Mouse (Mus musculus): ENCODE data around the gene Dnah8.
"Not testable (repeated sequence)": the region's sequence is repeated elsewhere in the genome, so short reads cannot be mapped to it uniquely, and the experiment has no call there.

Gene Dnah8

DNA sequence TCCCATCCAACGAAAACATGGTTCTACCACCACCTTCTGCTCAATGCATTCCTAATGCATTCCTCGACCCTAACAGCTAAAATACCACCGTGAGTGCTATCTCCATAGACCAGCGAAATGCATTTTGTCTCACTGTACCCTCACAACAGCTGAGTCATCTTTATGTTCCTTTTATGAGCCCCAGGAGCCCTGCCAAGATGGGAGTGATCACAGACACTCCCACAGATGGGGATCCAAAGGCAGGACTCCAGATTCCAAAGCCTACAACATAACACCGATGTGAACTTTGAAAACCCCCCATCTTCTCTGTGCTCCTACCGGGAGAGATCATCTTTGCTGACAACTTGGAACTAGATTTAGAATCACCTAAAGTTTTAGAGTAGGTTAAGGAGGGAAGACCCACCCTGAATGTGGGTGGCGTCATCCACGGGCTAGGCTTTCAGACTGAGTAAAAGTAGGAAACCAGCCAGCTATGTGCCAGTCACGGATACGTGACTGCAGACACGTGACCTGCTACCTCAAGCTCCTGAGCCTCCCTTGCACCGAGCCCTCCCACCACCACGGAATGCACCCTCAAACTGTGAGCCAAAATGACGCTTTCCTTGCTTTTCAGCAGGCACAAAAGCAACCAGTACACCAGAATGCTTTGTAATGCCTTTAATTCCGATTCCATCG, 14.7 kb upstream of the Dnah8 start:
- DNase-seq (ENCODE audit: low spot score in 2 of 2), result no peak

- DNase-seq (ENCODE audit: low spot score in 2 of 2), result no peak
Observed at GRCm38 (mm10) chr17:30609980-30610307, 14.2 kb upstream of the Dnah8 start.

DNA sequence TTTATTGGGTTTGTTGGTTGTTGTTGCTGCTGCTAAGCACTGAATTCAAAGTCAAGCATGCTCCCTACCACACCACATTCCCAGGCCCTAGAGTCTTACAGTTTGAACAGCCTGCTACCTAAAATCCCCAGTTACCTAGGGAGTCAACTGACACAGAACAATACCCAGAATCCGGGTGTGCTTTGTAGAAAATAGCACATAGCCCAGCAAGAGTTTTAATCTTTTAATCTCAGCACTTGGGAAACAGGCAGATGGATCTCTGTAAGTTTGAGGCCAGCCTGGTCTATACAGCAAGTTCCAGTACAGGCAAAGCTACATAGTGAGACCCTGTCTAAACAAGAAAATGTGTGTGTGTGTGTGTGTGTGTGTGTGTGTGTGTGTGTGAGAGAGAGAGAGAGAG, 13.4 kb upstream of the Dnah8 start:
- no peak for DNase-seq (ENCODE audit: low spot score in 2 of 2)

DNA sequence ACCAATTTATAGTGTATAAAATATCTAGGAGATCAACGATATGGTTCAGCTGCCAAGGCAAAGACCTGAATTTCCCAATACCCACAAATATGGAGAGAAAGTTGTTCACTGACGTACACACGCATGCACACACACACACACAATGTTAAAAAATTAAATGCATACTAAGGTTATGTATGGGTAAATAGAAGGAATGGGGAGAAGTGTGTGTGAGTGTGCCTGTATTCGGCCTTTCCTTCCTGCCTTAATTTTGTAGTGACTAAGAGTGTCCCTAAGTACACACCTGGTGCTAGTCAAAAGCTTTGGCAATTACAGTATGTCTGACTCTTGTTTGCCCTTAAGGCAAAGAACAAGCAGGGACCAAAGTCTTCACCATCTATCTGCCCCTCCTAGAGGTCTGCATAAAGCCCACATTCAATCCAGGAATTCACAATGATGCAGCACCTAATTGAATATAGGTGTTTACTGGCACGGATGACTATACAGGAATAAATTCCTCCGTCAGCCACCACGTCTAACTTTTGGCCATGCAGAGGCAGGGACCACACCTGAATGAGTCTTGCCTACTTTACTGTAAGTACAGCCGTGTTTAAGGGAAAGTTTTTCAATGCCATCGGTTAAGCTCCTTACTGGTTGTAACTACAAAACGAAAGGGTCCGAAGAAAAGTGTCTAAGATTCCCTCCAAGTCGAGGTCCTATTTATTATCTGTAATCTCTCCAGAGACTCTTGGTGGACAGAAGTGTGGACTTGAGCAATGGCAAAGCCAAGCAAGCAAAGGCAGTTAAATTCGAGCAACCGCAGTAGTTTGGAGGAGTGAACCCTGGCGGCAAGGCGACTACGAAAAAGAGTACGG, 12.7 kb upstream of the Dnah8 start:
- no peak for DNase-seq (ENCODE audit: low spot score in 2 of 2)

DNA sequence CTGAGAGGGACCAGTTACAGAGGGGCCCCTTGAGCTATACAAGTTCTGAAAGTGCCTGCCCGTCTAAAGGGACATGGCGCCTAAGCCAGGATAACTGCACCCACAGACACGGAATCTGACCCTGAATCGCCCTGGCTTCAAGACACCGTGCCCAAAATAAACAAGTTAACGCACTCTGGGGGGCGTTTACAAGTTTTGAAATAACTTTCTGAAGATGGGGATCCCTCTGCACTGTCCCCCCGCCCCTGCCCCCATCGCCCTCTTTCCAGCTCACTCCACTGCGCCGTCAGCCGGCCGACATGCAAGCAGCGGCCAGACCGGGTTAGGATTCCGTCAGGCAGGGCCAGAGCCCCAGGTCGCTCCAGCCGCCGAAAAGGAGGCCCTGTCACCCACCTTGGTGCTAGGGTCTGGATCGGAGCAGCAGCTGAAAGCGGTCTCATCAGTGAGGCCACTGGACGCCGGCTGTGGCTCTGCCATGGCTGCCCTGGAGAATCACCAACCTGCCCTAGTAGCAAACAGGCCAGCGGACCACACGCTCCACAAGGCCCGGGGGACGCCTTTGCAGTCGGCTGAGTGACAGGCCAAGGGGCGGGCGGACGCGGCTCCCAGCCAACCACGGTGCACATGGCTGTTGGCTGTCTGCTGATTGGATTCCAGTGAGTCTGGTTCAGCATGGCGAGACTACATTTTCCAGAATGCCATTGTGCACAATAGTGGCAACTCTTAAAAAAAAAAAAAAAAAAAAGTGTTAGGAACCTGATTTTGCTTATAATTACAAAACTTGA, 11.9 kb upstream of the Dnah8 start:
- peak; percentile 98 for DNase-seq (ENCODE audit: low spot score in 2 of 2)

DNA sequence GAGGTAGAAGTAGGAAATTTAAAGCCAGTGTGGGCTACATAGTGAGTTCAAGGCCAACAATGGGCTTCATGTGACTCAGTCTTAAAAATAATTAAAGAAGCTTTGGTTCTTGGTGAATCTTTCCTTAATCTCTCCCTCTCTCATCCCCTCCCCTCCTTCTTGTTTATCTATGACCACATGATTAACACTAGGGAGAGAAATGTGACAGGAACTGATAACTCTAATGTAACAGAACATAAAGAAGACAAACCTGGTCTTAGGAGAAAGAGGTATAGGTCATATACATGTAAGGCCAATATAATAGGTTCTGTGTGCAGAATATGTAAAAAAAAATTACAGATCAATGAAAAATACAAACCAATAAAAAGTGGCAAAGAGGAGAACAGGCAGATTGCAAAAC, 10.8 kb upstream of the Dnah8 start:
- DNase-seq (ENCODE audit: low spot score in 2 of 2), result no peak

DNA sequence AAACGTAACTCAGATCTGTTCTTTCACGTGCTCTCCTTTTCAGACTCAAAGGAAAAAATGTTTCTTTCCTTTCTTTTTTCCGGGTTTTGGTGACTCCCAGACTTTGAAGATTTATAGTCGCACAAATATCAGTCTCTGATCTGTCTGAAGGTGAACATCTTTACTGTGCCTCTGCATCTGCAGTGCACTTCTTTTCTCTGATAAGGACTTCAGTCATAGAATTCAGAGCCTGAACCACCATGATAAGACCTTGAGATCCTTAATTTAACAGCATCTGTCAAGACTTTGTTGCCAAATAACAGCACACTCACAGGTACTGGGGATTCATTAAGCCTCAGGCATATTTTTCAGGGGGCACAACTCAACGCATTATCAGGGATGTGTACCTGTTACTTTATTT, 8.0 kb upstream of the Dnah8 start:
- DNase-seq (ENCODE audit: low spot score in 2 of 2), result no peak

DNA sequence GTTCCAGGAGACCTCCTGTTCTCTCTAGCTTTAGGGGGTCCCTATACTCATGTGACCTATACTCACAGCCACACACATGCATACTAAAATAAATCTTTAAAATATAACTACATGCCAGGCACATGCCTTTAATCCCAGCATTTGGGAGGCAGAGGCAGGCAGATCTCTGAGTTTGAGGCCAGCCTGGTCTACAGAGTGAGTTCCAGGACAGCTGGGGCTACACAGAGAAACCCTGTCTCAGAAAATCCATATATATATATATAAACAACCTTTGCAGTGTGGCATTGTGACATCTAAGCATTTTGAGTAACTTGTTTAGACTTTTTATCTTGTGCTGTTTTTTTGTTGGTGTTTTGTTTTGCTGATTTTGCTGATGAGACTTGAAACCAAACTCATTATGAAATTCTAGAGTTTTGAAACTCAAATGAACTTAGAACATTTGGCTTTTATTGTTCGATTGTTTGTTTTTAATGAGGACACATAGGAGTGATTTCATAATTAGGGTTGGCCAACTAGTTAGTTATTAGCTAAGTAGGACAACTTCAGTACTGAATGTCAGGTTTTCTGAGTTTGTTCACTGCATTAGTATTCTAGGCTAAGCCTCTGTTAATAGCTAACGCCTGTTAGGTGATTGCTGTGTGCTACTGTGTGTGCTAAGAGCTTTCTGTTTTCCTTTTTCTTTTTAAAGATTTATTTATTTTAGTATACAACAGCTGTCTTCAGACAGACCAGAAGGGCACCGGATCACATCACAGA, 5.8 kb upstream of the Dnah8 start:
- no peak for DNase-seq (ENCODE audit: low spot score in 2 of 2)

GRCm38 (mm10) chr17:30619153-30619552, 5.0 kb upstream of the Dnah8 start:
- DNase-seq (ENCODE audit: low spot score in 2 of 2), result no peak

DNA sequence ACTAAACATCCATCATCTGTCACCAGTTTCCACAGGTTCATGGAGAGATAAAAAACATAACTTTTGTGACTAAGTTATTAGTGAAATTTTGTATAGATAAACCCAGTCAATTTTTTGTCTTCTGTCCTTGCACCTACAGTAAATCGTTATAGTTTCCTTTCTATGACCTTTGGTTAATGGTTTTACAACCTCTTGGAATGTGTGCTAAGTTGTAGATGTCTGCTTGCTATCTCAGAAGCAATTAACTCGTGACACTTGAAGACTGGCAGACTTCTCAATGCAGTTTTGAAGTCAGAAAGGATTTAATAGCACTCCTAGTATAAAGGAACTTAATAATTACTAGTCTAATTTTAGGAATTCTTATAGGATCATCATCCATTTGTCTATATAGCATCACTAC, 3.6 kb upstream of the Dnah8 start:
- no peak for DNase-seq (ENCODE audit: low spot score in 2 of 2)

- DNase-seq (ENCODE audit: low spot score in 2 of 2), result no peak
Observed at GRCm38 (mm10) chr17:30621450-30621849, 2.7 kb upstream of the Dnah8 start.

DNA sequence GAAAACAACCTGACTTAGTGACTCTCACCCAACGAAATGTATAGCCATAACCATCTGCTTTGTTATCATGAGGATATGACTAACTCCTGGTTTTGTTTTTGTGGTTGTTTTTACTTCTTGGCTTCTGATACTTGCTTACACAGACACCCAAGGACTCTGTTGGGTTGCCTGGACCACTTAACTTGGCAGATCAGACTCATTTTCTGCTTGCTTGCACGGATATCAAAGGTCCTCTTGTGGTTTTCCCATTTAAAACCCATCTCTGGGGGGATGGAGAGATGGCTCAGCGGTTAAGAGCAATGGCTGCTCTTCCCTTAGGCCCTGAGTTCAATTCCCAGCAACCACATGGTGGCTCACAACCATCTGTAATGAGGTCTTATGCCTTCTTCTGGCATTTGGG, 954 bp upstream of the Dnah8 start:
- no peak for DNase-seq (ENCODE audit: low spot score in 2 of 2)

- not testable (repeated sequence) for DNase-seq (ENCODE audit: low spot score in 2 of 2)
Observed at GRCm38 (mm10) chr17:30626719-30627118, 2.6 kb downstream of the Dnah8 start, which contains the start of gene Glo1. Gene Glo1, minus strand, starts transcription at chr17:30626871.

DNA sequence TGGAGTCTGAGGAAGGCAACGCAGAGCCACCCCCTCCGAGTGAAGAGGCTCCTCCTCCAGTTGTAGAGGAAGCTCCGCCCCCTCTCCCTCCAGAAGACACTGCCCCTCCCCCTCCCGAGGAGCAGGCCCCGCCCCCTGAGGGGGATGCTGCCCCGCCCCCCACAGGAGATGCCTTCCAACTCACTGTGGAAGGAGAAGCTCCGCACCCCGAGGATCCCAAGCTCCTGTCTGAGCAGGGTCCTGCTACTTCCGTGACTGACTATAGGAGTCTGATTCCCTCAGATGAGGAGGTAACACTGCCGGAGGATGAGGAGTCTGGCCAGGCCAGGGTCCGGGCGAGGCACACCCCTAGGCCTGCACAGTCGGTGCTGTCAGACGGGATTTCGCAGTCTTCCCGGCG, 11.2 kb downstream of the Dnah8 start:
- DNase-seq (ENCODE audit: low spot score in 2 of 2), result peak in 1 of 2 experiments; percentile 20

DNA sequence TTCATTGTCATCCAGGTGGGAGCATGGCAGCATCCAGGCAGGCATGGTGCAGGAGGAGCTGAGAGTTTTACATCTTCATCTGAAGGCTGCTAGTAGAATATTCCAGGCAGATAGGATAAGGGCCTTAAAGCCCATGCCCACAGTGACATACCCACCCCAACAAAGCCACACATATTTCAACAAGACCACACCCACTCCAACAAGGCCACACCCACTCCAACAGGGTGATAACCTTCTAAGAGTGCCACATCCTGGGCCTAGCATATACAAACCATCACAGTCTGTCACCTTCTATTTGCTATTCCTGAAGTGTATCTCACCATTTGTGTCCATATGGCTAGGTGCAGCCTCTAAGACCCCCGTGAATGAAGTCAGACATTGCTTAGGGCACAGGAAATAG, 13.6 kb downstream of the Dnah8 start:
- DNase-seq (ENCODE audit: low spot score in 2 of 2), result no peak

DNA sequence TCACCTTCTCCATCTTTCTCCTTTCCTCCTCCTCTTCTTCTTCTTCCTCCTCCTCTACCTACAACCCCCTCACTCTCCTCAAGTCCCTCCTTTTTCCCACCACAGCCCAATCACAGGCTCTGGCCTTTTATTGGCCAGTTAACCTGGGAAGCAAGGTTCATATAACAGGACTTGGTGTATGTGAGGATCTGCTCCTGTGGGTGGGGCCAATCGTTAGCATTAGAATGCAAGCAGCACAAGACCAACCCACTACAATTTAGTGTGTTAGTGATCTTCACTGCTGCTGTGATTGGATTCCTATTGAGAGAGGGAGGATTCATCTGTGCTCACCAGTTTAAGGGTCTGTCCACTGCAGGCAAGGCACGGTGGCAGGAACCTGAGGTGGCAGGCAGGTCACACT, 14.8 kb downstream of the Dnah8 start:
- DNase-seq (ENCODE audit: low spot score in 2 of 2), result no peak

- DNase-seq (ENCODE audit: low spot score in 2 of 2), result no peak
Observed at GRCm38 (mm10) chr17:30640896-30641295, 16.7 kb downstream of the Dnah8 start.

GRCm38 (mm10) chr17:30648770-30649169, 24.6 kb downstream of the Dnah8 start:
- no peak for DNase-seq (ENCODE audit: low spot score in 2 of 2)

DNA sequence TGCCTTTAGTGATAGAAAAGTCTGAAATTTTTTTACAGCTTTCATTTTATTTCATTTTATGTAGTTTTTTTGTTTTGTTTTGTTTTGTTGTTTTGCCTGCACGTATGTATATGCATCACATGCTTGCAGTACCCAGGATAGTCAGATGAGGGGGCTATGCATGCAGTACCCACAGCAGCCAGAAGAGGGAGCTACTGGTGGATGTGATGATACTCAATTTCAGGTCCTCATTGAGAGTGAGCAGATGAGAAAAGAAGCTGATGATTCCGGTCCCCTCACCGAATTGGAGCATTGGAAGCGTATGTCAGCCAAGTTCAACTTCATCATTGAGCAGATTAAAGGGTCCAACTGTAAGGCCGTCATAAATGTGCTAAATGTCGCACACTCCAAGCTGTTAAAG, 28.9 kb downstream of the Dnah8 start:
- no peak for DNase-seq (ENCODE audit: low spot score in 2 of 2)

DNA sequence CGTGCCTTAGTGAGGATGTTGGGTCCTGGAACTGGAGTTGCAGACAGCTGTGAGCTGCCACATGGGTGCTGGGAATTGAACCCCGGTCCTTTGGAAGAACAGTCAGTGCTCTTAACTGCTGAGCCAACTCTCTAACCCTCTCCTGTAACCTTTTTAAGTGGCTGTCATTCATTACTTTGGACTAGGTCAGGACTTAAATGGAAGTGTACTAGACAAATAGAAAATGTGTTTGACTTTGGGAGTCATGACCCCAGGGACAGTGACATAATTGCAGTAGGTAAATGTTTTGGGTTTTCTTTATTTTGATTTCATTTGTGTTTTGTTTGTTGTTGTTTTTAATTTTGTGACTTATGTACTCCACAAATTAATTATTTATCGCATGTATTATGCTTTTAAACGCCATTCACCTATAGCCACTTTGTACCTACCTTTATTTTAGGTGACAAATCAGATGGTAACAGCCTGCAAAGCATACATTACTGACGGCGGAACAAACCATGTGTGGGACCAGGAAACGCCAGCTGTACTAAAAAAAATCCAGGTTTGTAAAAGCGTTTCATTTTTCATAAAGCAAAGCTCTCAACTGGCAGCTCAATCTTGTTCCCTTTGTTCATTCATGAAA, 33.5 kb downstream of the Dnah8 start:
- no peak for DNase-seq (ENCODE audit: low spot score in 2 of 2)

GRCm38 (mm10) chr17:30658152-30658544, 34.0 kb downstream of the Dnah8 start:
- peak; percentile 29 to 60 for DNase-seq (ENCODE audit: low spot score in 2 of 2)
